ENCODE assay signal across 7 mouse cellular contexts in the genomic region with DNA sequence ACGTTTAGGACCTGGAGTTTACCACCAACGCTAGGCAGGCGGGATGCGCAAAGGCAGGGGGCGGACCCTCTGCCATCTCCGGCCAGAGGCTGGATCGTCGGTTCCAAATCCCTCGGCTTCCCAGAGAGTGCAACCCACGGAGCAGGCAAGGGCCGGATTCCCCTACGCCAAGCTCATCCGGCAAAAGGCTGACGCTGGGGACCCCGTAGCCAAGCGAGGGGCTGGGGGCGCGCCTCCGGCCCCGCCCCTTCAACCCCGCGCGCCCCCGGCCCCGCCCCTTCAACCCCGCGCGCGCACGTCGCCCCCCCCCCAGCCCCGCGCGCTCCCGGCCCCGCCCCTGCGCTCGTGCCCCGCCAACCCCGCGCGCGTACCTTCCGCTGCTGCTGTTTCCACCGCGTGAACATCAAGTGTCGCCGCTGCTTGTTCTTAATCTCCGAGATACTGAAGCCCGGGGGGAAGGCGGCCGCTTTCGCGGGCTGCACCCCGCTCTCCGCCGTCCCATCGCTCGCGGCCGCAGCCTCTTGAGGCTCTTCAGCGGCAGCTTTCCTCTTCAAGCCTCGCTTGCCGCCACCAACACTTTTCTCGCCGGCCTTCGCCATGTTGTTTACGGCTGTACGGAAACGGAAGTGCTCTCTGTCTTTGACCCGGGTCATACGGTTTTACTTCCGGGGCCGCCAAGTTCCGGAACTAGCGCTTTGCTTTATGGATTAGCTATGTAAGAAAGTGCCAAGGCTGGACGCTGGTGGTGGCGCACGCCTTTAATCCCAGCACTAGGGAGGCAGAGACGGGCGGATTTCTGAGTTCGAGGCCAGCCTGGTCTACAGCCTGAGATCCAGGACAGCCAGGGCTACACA. TPM values are rescaled to one million over a fixed set of nuclear protein-coding genes. Genes with fewer than 3 reads are reported as not detected.
A peak's percentile ranks its signal among the peaks of the same experiment; 100 is the strongest.
DNase-seq lines count a peak whose midpoint lies in the region; ATAC-seq lines count a peak whose summit lies in the region.

TSS of gene Rpf1 (minus strand) at position 632 of the 854 bp plus-strand sequence.

- H3K36me3 ChIP-seq in embryonic facial prominence, embryonic 11.5 days (replicated peaks; ENCODE audit: control insufficient read depth, insufficient read depth, low read depth, low read length): peaks cover 4% of the 10 kb centered on the region; the same call in 1 of the 2 replicates
- peaks cover 30% of the 10 kb centered on the region for H3K36me3 ChIP-seq in limb, embryonic 10.5 days
- H3K36me3 ChIP-seq in midbrain, embryonic 13.5 days: peaks cover 17% of the 10 kb centered on the region

- peak within 1 kb of the TSS; percentile 60 for H3K4me2 ChIP-seq in embryonic facial prominence, embryonic 11.5 days (ENCODE audit: low read depth, low read length)
- peak within 1 kb of the TSS; percentile 74 for H3K4me2 ChIP-seq in midbrain, embryonic 13.5 days (replicated peaks)

- no peaks in the 10 kb centered on the region for H3K9me3 ChIP-seq in embryonic facial prominence, embryonic 11.5 days (replicated peaks; ENCODE audit: control insufficient read depth, low read length)
- no peaks in the 10 kb centered on the region for H3K9me3 ChIP-seq in limb, embryonic 10.5 days (replicated peaks)
- H3K9me3 ChIP-seq in midbrain, embryonic 13.5 days: no peaks in the 10 kb centered on the region

- peak; percentile 94 for DNase-seq in adrenal gland, postnatal 14 days
- DNase-seq in embryonic facial prominence, embryonic 11.5 days (ENCODE audit: low spot score): peak; percentile 95
- DNase-seq in kidney, adult 11 months: peak; percentile 93
- peak; percentile 90 for DNase-seq in limb, embryonic 10.5 days (ENCODE audit: low spot score)
- DNase-seq in spleen, adult 12 weeks (ENCODE audit: low spot score): peak; percentile 78

- ATAC-seq in embryonic facial prominence, embryonic 11.5 days (replicated peaks; ENCODE audit: insufficient number of reproducible peaks, low FRiP score, low TSS enrichment, low read depth): peak; percentile 94
- peak; percentile 93 for ATAC-seq in granulocyte monocyte progenitor cell, adult 5-6 weeks (replicated peaks; ENCODE audit: poor library complexity, severe bottlenecking)
- ATAC-seq in midbrain, embryonic 13.5 days: peak; percentile 96

- H3K4me3 ChIP-seq in embryonic facial prominence, embryonic 11.5 days (ENCODE audit: low read depth, low read length): peak within 1 kb of the TSS; percentile 81
- peak within 1 kb of the TSS; percentile 86 for H3K4me3 ChIP-seq in limb, embryonic 10.5 days
- peak within 1 kb of the TSS; percentile 80 for H3K4me3 ChIP-seq in midbrain, embryonic 13.5 days (replicated peaks)

- no peaks in the 10 kb centered on the region for H3K4me1 ChIP-seq in embryonic facial prominence, embryonic 11.5 days (ENCODE audit: control insufficient read depth, insufficient read depth, low read length)
- H3K4me1 ChIP-seq in limb, embryonic 10.5 days: peaks cover 7% of the 10 kb centered on the region
- H3K4me1 ChIP-seq in midbrain, embryonic 13.5 days (replicated peaks): peaks cover 11% of the 10 kb centered on the region

- H3K9ac ChIP-seq in embryonic facial prominence, embryonic 11.5 days (replicated peaks; ENCODE audit: low read length): peak within 1 kb of the TSS; percentile 90
- peak within 1 kb of the TSS; percentile 83 for H3K9ac ChIP-seq in midbrain, embryonic 13.5 days (replicated peaks)

- H3K27ac ChIP-seq in embryonic facial prominence, embryonic 11.5 days (replicated peaks; ENCODE audit: low read depth, low read length): peak within 1 kb of the TSS; percentile 96
- peak within 1 kb of the TSS; percentile 98 for H3K27ac ChIP-seq in limb, embryonic 10.5 days
- peak within 1 kb of the TSS; percentile 98 for H3K27ac ChIP-seq in midbrain, embryonic 13.5 days

- no peaks in the 10 kb centered on the region for H3K27me3 ChIP-seq in embryonic facial prominence, embryonic 11.5 days (ENCODE audit: control insufficient read depth, insufficient read depth, low read length)
- H3K27me3 ChIP-seq in limb, embryonic 10.5 days (ENCODE audit: low read depth, poor library complexity, severe bottlenecking): no peaks in the 10 kb centered on the region
- no peaks in the 10 kb centered on the region for H3K27me3 ChIP-seq in midbrain, embryonic 13.5 days

- WGBS in embryonic facial prominence, embryonic 11.5 days: under 1% methylated on average over 49 of the region's 82 CpGs
- under 1% methylated on average over 71 of the region's 82 CpGs for WGBS in limb, embryonic 10.5 days
- WGBS in midbrain, embryonic 13.5 days: under 1% methylated on average over 56 of the region's 82 CpGs

RNA-seq across cellular contexts. Expression of gene Rpf1, which starts in this region (rescaled TPM):
- 29.9 and 37.0 TPM in 2 replicates for total RNA-seq in adrenal gland, postnatal 14 days (2021)
- polyA plus RNA-seq in embryonic facial prominence, embryonic 11.5 days (2014; fragmentation: Nextera tagmentation; extraction: Ambion mirVana): 77.2 and 87.9 TPM in 2 replicates
- total RNA-seq in granulocyte monocyte progenitor cell, adult 5-6 weeks (2014; fragmentation: Nextera tagmentation): 60.8 and 77.7 TPM in 2 replicates
- 90.3 and 93.0 TPM in 2 replicates for total RNA-seq in granulocyte monocyte progenitor cell, adult 5-6 weeks (2017)
- 63.9 and 72.4 TPM in 2 replicates for polyA plus RNA-seq in limb, embryonic 10.5 days (2016; fragmentation: Nextera tagmentation; extraction: Ambion mirVana)
- polyA plus RNA-seq in midbrain, embryonic 13.5 days (2015; fragmentation: Nextera tagmentation; extraction: Ambion mirVana): 52.4 and 55.6 TPM in 2 replicates

Comparison
In these comparisons a context has a peak if more than half of its experiments do, and no peak if none do; other contexts are left out.
1. Peak in every context shown above with its lines: DNase-seq, ATAC-seq, H3K4me3 ChIP-seq and H3K27ac ChIP-seq.